Mouse (Mus musculus) cerebral cortex, adult 2 months (tissue): ENCODE measurements around the gene Hoxb6.

Source experiments
- WGBS: fragments of 180-500 bp; shearing (Covaris S2); methylation state at CpG from one replicate; pipeline ENCODE4 v1.1.7; 2018; 5-methylcytosine and 5-hydroxymethylcytosine counted together

The Hoxb6 gene

GRCm38 (mm10) chr11:96285771-96286738 is 6.2 kb upstream of the Hoxb6 start, which contains the start of gene Hoxb7:
Gene Hoxb7 (plus strand): TSS chr11:96286623.
- 3% methylated on average over 43 of the region's 43 CpGs for WGBS

GRCm38 (mm10) chr11:96286739-96287385 is 5.4 kb upstream of the Hoxb6 start:
- 2% methylated on average over 55 of the region's 55 CpGs for WGBS

- 4% methylated on average over 9 of the region's 9 CpGs for WGBS
Observed at GRCm38 (mm10) chr11:96287411-96287810, 4.9 kb upstream of the Hoxb6 start.

- WGBS = 17% methylated on average over 1 of the region's 1 CpGs
Observed at GRCm38 (mm10) chr11:96288455-96289221, 3.6 kb upstream of the Hoxb6 start.

GRCm38 (mm10) chr11:96289293-96289692 is 3.0 kb upstream of the Hoxb6 start:
- WGBS = 8% methylated on average over 21 of the region's 21 CpGs

- 9% methylated on average over 6 of the region's 6 CpGs for WGBS
Observed at GRCm38 (mm10) chr11:96289837-96290236, 2.4 kb upstream of the Hoxb6 start.

- 8% methylated on average over 17 of the region's 17 CpGs for WGBS
Observed at GRCm38 (mm10) chr11:96290705-96291355, 1.4 kb upstream of the Hoxb6 start.

- 3% methylated on average over 12 of the region's 12 CpGs for WGBS
Observed at GRCm38 (mm10) chr11:96292565-96293301, 457 bp downstream of the Hoxb6 start.

- WGBS = 2% methylated on average over 22 of the region's 22 CpGs
Observed at GRCm38 (mm10) chr11:96293302-96293921, 1.1 kb downstream of the Hoxb6 start.

- WGBS = 1% methylated on average over 32 of the region's 32 CpGs
Observed at GRCm38 (mm10) chr11:96294245-96295091, 2.2 kb downstream of the Hoxb6 start.

GRCm38 (mm10) chr11:96295092-96295835 is 3.0 kb downstream of the Hoxb6 start:
- under 1% methylated on average over 30 of the region's 30 CpGs for WGBS

GRCm38 (mm10) chr11:96296997-96297396 is 4.7 kb downstream of the Hoxb6 start:
- 3% methylated on average over 2 of the region's 2 CpGs for WGBS

GRCm38 (mm10) chr11:96297428-96297827 is 5.2 kb downstream of the Hoxb6 start:
- WGBS = 3% methylated on average over 3 of the region's 3 CpGs

- 6% methylated on average over 11 of the region's 11 CpGs for WGBS
Observed at GRCm38 (mm10) chr11:96297968-96298635, 5.8 kb downstream of the Hoxb6 start.

GRCm38 (mm10) chr11:96298895-96299667 is 6.8 kb downstream of the Hoxb6 start:
- 2% methylated on average over 66 of the region's 66 CpGs for WGBS

GRCm38 (mm10) chr11:96299781-96300180 is 7.5 kb downstream of the Hoxb6 start:
- 3% methylated on average over 9 of the region's 9 CpGs for WGBS

- WGBS = 2% methylated on average over 35 of the region's 35 CpGs
Observed at GRCm38 (mm10) chr11:96300354-96301063, 8.2 kb downstream of the Hoxb6 start.
